Comparison of ENCODE assay signal across 16 mouse cellular contexts in genomic region chr4:140662882-140663585, GRCm38 (mm10). TPM values are rescaled to one million over a fixed set of nuclear protein-coding genes. Genes with fewer than 3 reads are reported as not detected.
DNase-seq lines count a peak whose midpoint lies in the region; ATAC-seq and TF ChIP-seq lines count a peak whose summit lies in the region.
"Had no signal": no experiment of that assay in that cellular context is flagged by ENCODE, and none has a peak within 500 bp of the region (broad histone marks: within the 10 kb centered on the region; RNA-seq: fewer than 3 reads in every experiment).

No protein-coding gene starts in this region.

- H3K27ac ChIP-seq in heart, postnatal 0 days (ENCODE audit: low read depth), result peak overlapping the region; percentile 65
- peak overlapping the region; percentile 32; the same call in 1 of the 2 replicates for H3K27ac ChIP-seq in lung, postnatal 0 days (ENCODE audit: low read length)
- peak overlapping the region; percentile 80 for H3K27ac ChIP-seq in embryonic facial prominence, embryonic 10.5 days (replicated peaks)
- H3K27ac ChIP-seq: embryonic facial prominence, embryonic 15.5 days; heart, embryonic 15.5 days; liver, embryonic 14.5 days; neural tube, embryonic 13.5 days had no signal

- no peak for TF ChIP-seq EP300 in heart, postnatal 0 days (IDR thresholded peaks at IDR 0.05; ENCODE audit: low read depth)
- TF ChIP-seq EP300 in lung, postnatal 0 days (IDR thresholded peaks at IDR 0.05), result no peak

- no peak overlapping the region for H3K4me3 ChIP-seq in heart, postnatal 0 days (ENCODE audit: low read depth, low read length)
- H3K4me3 ChIP-seq in lung, postnatal 0 days (ENCODE audit: low read depth, low read length), result no peak overlapping the region
- H3K4me3 ChIP-seq in embryonic facial prominence, embryonic 10.5 days, result no peak overlapping the region
- H3K4me3 ChIP-seq: embryonic facial prominence, embryonic 15.5 days; heart, embryonic 15.5 days; neural tube, embryonic 13.5 days had no signal

- no peaks in the 10 kb centered on the region for H3K27me3 ChIP-seq in heart, postnatal 0 days (ENCODE audit: control insufficient read depth, insufficient read depth, low read length)
- H3K27me3 ChIP-seq in lung, postnatal 0 days (replicated peaks; ENCODE audit: insufficient read depth, low read length), result no peaks in the 10 kb centered on the region
- no peaks in the 10 kb centered on the region for H3K27me3 ChIP-seq in embryonic facial prominence, embryonic 10.5 days (replicated peaks; ENCODE audit: low read depth, poor library complexity, severe bottlenecking)
- H3K27me3 ChIP-seq: embryonic facial prominence, embryonic 15.5 days; heart, embryonic 15.5 days; neural tube, embryonic 13.5 days had no signal

- ATAC-seq in heart, postnatal 0 days (ENCODE audit: insufficient read depth, low read depth), result no peak
- peak; percentile 40 for ATAC-seq in lung, postnatal 0 days
- ATAC-seq in megakaryocyte progenitor cell, adult 5-6 weeks (replicated peaks; ENCODE audit: poor library complexity), result 0 out of 2 replicates have a peak, but pooled peaks have one; percentile 4

- no peaks in the 10 kb centered on the region for H3K9me3 ChIP-seq in heart, postnatal 0 days (replicated peaks; ENCODE audit: control insufficient read depth, low read length)
- no peaks in the 10 kb centered on the region for H3K9me3 ChIP-seq in lung, postnatal 0 days (ENCODE audit: low read length)
- H3K9me3 ChIP-seq in embryonic facial prominence, embryonic 10.5 days, result no peaks in the 10 kb centered on the region
- H3K9me3 ChIP-seq: embryonic facial prominence, embryonic 15.5 days; heart, embryonic 15.5 days; neural tube, embryonic 13.5 days had no signal

- peaks cover 7% of the 10 kb centered on the region for H3K4me1 ChIP-seq in heart, postnatal 0 days (ENCODE audit: control insufficient read depth, insufficient read depth)
- peaks cover 24% of the 10 kb centered on the region for H3K4me1 ChIP-seq in lung, postnatal 0 days (ENCODE audit: insufficient read depth, low read depth, low read length)
- peaks cover 50% of the 10 kb centered on the region for H3K4me1 ChIP-seq in embryonic facial prominence, embryonic 10.5 days

- H3K36me3 ChIP-seq in heart, postnatal 0 days (replicated peaks; ENCODE audit: control insufficient read depth, insufficient read depth, low read length), result no peaks in the 10 kb centered on the region
- H3K36me3 ChIP-seq in lung, postnatal 0 days (ENCODE audit: insufficient read depth, low read length), result no peaks in the 10 kb centered on the region
- H3K36me3 ChIP-seq in embryonic facial prominence, embryonic 10.5 days (replicated peaks), result no peaks in the 10 kb centered on the region
- H3K36me3 ChIP-seq: embryonic facial prominence, embryonic 15.5 days; heart, embryonic 15.5 days; neural tube, embryonic 13.5 days had no signal

- 37% methylated on average over 10 of the region's 10 CpGs for WGBS in heart, postnatal 0 days
- 31% methylated on average over 10 of the region's 10 CpGs for WGBS in lung, postnatal 0 days
- WGBS in embryonic facial prominence, embryonic 10.5 days, result 30% methylated on average over 10 of the region's 10 CpGs

- no peak for DNase-seq in heart, postnatal 0 days (ENCODE audit: low spot score)
- no peak for DNase-seq in heart, postnatal 10 days
- peak; percentile 39 for DNase-seq in lung, postnatal 0 days (ENCODE audit: low spot score)
- no peak for DNase-seq in lung, postnatal 36 days
- no peak for DNase-seq in embryonic facial prominence, embryonic 10.5 days (ENCODE audit: low spot score)
- no peak for DNase-seq in thymus, postnatal 25 days
- DNase-seq: adrenal gland, postnatal 25 days; cerebellum, postnatal 36 days; layer of hippocampus, adult 9-11 months; retina, postnatal 1 day had no signal

- no peak for TF ChIP-seq CTCF in heart, postnatal 0 days (IDR thresholded peaks at IDR 0.05; ENCODE audit: low read depth)
- no peak for TF ChIP-seq CTCF in lung, postnatal 0 days (IDR thresholded peaks at IDR 0.05)

- intact Hi-C loops in heart, postnatal 10 days (cut with DNase I), result no loop called here

- H3K4me2 ChIP-seq in heart, postnatal 0 days (ENCODE audit: low read depth, low read length), result peak overlapping the region; percentile 4; the same call in 1 of the 2 replicates
- H3K4me2 ChIP-seq in lung, postnatal 0 days (replicated peaks; ENCODE audit: low read depth, low read length), result no peak overlapping the region
- H3K4me2 ChIP-seq: embryonic facial prominence, embryonic 15.5 days; heart, embryonic 15.5 days; midbrain, embryonic 11.5 days; neural tube, embryonic 13.5 days had no signal

- no peak overlapping the region for H3K9ac ChIP-seq in heart, postnatal 0 days (replicated peaks; ENCODE audit: low read depth, low read length)
- no peak overlapping the region for H3K9ac ChIP-seq in lung, postnatal 0 days (replicated peaks; ENCODE audit: low read depth)
- H3K9ac ChIP-seq: embryonic facial prominence, embryonic 15.5 days; heart, embryonic 15.5 days; liver, embryonic 14.5 days; neural tube, embryonic 13.5 days had no signal

RNA-seq across cellular contexts. Expression of gene Arhgef10l, which starts 2.8 kb away (rescaled TPM):
- total RNA-seq in heart, postnatal 0 days (2014; rRNA removed; ENCODE audit: low replicate concordance), result 46.8 and 52.8 TPM in 2 replicates
- 12.1 and 15.4 TPM in 2 replicates for polyA plus RNA-seq in heart, postnatal 0 days (2015; fragmentation: Nextera tagmentation; extraction: Ambion mirVana)
- total RNA-seq in heart, postnatal 10 days (2021), result 10 to 100 TPM; 55.4 to 68.4 TPM
- 9.3 and 9.5 TPM in 2 replicates for polyA plus RNA-seq in lung, postnatal 0 days (2015; fragmentation: Nextera tagmentation; extraction: Ambion mirVana)
- 17.9 and 18.2 TPM in 2 replicates for polyA plus RNA-seq in embryonic facial prominence, embryonic 10.5 days (2016; fragmentation: Nextera tagmentation; extraction: Ambion mirVana)
- 1.1 and 3.8 TPM in 2 replicates for total RNA-seq in megakaryocyte progenitor cell, adult 5-6 weeks (2015)
- 2.6 and 8.5 TPM in 2 replicates for total RNA-seq in megakaryocyte progenitor cell, adult 5-6 weeks (2017)

RNA-seq across cellular contexts. Expression of gene Rcc2, which starts 37.3 kb away (rescaled TPM):
- 36.4 and 36.9 TPM in 2 replicates for total RNA-seq in heart, postnatal 0 days (2014; rRNA removed; ENCODE audit: low replicate concordance)
- 4.4 and 4.8 TPM in 2 replicates for polyA plus RNA-seq in heart, postnatal 0 days (2015; fragmentation: Nextera tagmentation; extraction: Ambion mirVana)
- total RNA-seq in heart, postnatal 10 days (2021), result 10 to 100 TPM; 31.8 to 36.0 TPM
- 17.0 and 21.1 TPM in 2 replicates for polyA plus RNA-seq in lung, postnatal 0 days (2015; fragmentation: Nextera tagmentation; extraction: Ambion mirVana)
- polyA plus RNA-seq in embryonic facial prominence, embryonic 10.5 days (2016; fragmentation: Nextera tagmentation; extraction: Ambion mirVana), result 54.4 and 59.8 TPM in 2 replicates
- 76.5 and 77.3 TPM in 2 replicates for total RNA-seq in megakaryocyte progenitor cell, adult 5-6 weeks (2015)
- 152 and 159 TPM in 2 replicates for total RNA-seq in megakaryocyte progenitor cell, adult 5-6 weeks (2017)
